Mouse (Mus musculus): ENCODE measurements around the gene Tnip1.

GRCm38 (mm10) chr11:54972789-54973188 lies 10.1 kb upstream of the Tnip1 start:
- TF ChIP-seq CTCF (IDR thresholded peaks at IDR 0.05; ENCODE audit: borderline replicate concordance, extremely low read depth, insufficient read depth, insufficient read length) (no peak), POLR2A (IDR thresholded peaks at IDR 0.05; ENCODE audit: borderline replicate concordance, extremely low read depth, insufficient read depth, insufficient read length, poor library complexity, severe bottlenecking) (no peak)

Measured in brain, embryonic 14.5 days (tissue).